Mouse (Mus musculus) hindbrain, embryonic 13.5 days (tissue): Measurements from ENCODE around the gene Hmbs. TPM values are rescaled to one million over a fixed set of nuclear protein-coding genes. Genes with fewer than 3 reads are reported as not detected.
"Not testable (repeated sequence)": the region's sequence is repeated elsewhere in the genome, so short reads cannot be mapped to it uniquely, and the experiment has no call there.

ENCODE experiments used
- ATAC-seq: fragments of 200-750 bp; cut with Nextera tagmentation; 2 replicates; pipeline ENCODE4 v1.8.0; 2017; ENCODE audit warnings: moderate TSS enrichment; ENCODE audit not compliant: low FRiP score
- H3K27ac ChIP-seq: fragments of 300-500 bp; sonication (generic); 2 replicates; pipeline ENCODE4 v1.5.1; 2015; ENCODE audit warnings: inconsistent platforms, mild to moderate bottlenecking, moderate library complexity
- H3K27me3 ChIP-seq: fragments of 300-500 bp; sonication (generic); 2 replicates; pipeline ENCODE4 v1.6.1; 2015; ENCODE audit warnings: mild to moderate bottlenecking, inconsistent platforms
- H3K36me3 ChIP-seq: fragments of 300-500 bp; sonication (generic); 2 replicates; pipeline ENCODE4 v1.6.1; 2015; ENCODE audit warnings: mild to moderate bottlenecking, inconsistent platforms
- H3K4me1 ChIP-seq: fragments of 300-500 bp; sonication (generic); replicated peaks from 2 replicates; pipeline ENCODE4 v1.6.1; 2015; ENCODE audit warnings: inconsistent platforms
- H3K4me2 ChIP-seq: fragments of 300-500 bp; sonication (generic); 2 replicates; pipeline ENCODE4 v1.6.1; 2015; ENCODE audit warnings: inconsistent platforms, mild to moderate bottlenecking, moderate library complexity
- H3K4me3 ChIP-seq: fragments of 300-500 bp; sonication (generic); 2 replicates; pipeline ENCODE4 v1.5.1; 2015; ENCODE audit warnings: mild to moderate bottlenecking, inconsistent platforms
- H3K9ac ChIP-seq: fragments of 300-500 bp; sonication (generic); 2 replicates; pipeline ENCODE4 v1.6.1; 2015; ENCODE audit warnings: mild to moderate bottlenecking, inconsistent platforms
- H3K9me3 ChIP-seq: fragments of 300-500 bp; sonication (generic); 2 replicates; pipeline ENCODE4 v1.6.1; 2016; ENCODE audit warnings: inconsistent platforms
- WGBS: fragments of 180-500 bp; shearing (Covaris S2); methylation state at CpG from one replicate; pipeline ENCODE4 v1.1.7; 2015; 5-methylcytosine and 5-hydroxymethylcytosine counted together
- microRNA-seq: library from miRNA; unstranded; fragments of <30 nt; microRNA quantifications from one replicate; pipeline ENCODE4, GENCODE M21; 2016
- polyA plus RNA-seq: library from polyadenylated mRNA; unstranded; fragments of >200 nt; fragmentation: Nextera tagmentation; extraction: Ambion mirVana; gene quantifications from 2 replicates; pipeline ENCODE4 v1.2.1, GENCODE M21; 2015

Gene Hmbs
- polyA plus RNA-seq, 1 experiment from 2014 or later = 66.8 TPM

- not testable (repeated sequence) for H3K9ac ChIP-seq, H3K4me2 ChIP-seq, H3K27ac ChIP-seq, H3K9me3 ChIP-seq, ATAC-seq, H3K27me3 ChIP-seq, H3K4me3 ChIP-seq
- WGBS = over 99% methylated on average over 3 of the region's 3 CpGs
- peaks cover 72% of the 10 kb centered on the region for H3K36me3 ChIP-seq
- peaks cover 20% of the 10 kb centered on the region for H3K4me1 ChIP-seq
Measured at GRCm38 (mm10) chr9:44300001-44300400, 44.0 kb downstream of the Hmbs start.

GRCm38 (mm10) chr9:44292490-44292889 lies 51.5 kb downstream of the Hmbs start:
- Histone ChIP-seq H3K9me3 (no peaks in the 10 kb centered on the region), H3K4me1 (peaks cover 13% of the 10 kb centered on the region), H3K4me3 (no peak overlapping the region), H3K36me3 (peaks cover 71% of the 10 kb centered on the region), H3K27me3 (0 out of 2 replicates have a peak, but pooled peaks cover 3% of the 10 kb centered on the region), H3K4me2 (no peak overlapping the region), H3K9ac (no peak overlapping the region), H3K27ac (no peak overlapping the region)
- WGBS = 72% methylated on average over 3 of the region's 3 CpGs
- ATAC-seq = no peak

GRCm38 (mm10) chr9:44288959-44289291 lies 55.1 kb downstream of the Hmbs start:
- Histone ChIP-seq H3K27me3 (0 out of 2 replicates have a peak, but pooled peaks cover 3% of the 10 kb centered on the region), H3K36me3 (peaks cover 45% of the 10 kb centered on the region), H3K4me2 (peak overlapping the region; percentile 95), H3K27ac (peak overlapping the region; percentile 89), H3K4me3 (peak overlapping the region; percentile 87), H3K9ac (peak overlapping the region; percentile 96), H3K4me1 (peaks cover 33% of the 10 kb centered on the region), H3K9me3 (no peaks in the 10 kb centered on the region)
- ATAC-seq = peak; percentile 12; the same call in 1 of the 2 replicates
- WGBS = 6% methylated on average over 11 of the region's 11 CpGs

GRCm38 (mm10) chr9:44288076-44288958 lies 55.7 kb downstream of the Hmbs start, which contains the start of gene Abcg4:
Gene Abcg4 (minus strand): TSS chr9:44288615.
- 2% methylated on average over 38 of the region's 38 CpGs for WGBS
- Histone ChIP-seq H3K27me3 (0 out of 2 replicates have a peak, but pooled peaks cover 3% of the 10 kb centered on the region), H3K4me3 (peak within 1 kb of the TSS; percentile 87), H3K36me3 (peaks cover 43% of the 10 kb centered on the region), H3K9me3 (no peaks in the 10 kb centered on the region), H3K27ac (peak within 1 kb of the TSS; percentile 89), H3K4me1 (peaks cover 33% of the 10 kb centered on the region), H3K9ac (peak within 1 kb of the TSS; percentile 96), H3K4me2 (peak within 1 kb of the TSS; percentile 95)
- ATAC-seq = peak; percentile 70

- H3K4me2 ChIP-seq = peak overlapping the region; percentile 95
- peaks cover 36% of the 10 kb centered on the region for H3K36me3 ChIP-seq
- 0 out of 2 replicates have a peak, but pooled peaks cover 3% of the 10 kb centered on the region for H3K27me3 ChIP-seq
- no peaks in the 10 kb centered on the region for H3K9me3 ChIP-seq
- peak overlapping the region; percentile 89 for H3K27ac ChIP-seq
- H3K9ac ChIP-seq = peak overlapping the region; percentile 96
- H3K4me1 ChIP-seq = peaks cover 33% of the 10 kb centered on the region
- ATAC-seq = peak; percentile 53
- peak overlapping the region; percentile 87 for H3K4me3 ChIP-seq
- under 1% methylated on average over 47 of the region's 47 CpGs for WGBS
Measured at GRCm38 (mm10) chr9:44287401-44288075, 56.5 kb downstream of the Hmbs start.

GRCm38 (mm10) chr9:44287003-44287400 lies 57.0 kb downstream of the Hmbs start:
- Histone ChIP-seq H3K4me3 (peak overlapping the region; percentile 87), H3K9ac (peak overlapping the region; percentile 96), H3K27ac (peak overlapping the region; percentile 89), H3K9me3 (no peaks in the 10 kb centered on the region), H3K4me1 (peaks cover 33% of the 10 kb centered on the region), H3K27me3 (0 out of 2 replicates have a peak, but pooled peaks cover 3% of the 10 kb centered on the region), H3K36me3 (peaks cover 30% of the 10 kb centered on the region), H3K4me2 (peak overlapping the region; percentile 95)
- ATAC-seq = peak; percentile 38; the same call in 1 of the 2 replicates
- WGBS = 8% methylated on average over 11 of the region's 11 CpGs

Small RNA genes within 50 kb of the gene (microRNA-seq; reads per million reads assigned to microRNA genes)
- not detected for gene Gm44335

Other genes starting within 250 kb of the Hmbs start
- 0.22 TPM in 1 of 2 replicates, not detected in the other for gene Mfrp, start 242.5 kb downstream of the Hmbs start, polyA plus RNA-seq
- 3.2 and 5.3 TPM in 2 replicates for gene C1qtnf5, start 237.0 kb downstream of the Hmbs start, polyA plus RNA-seq
- 0.12 and 0.49 TPM in 2 replicates for gene Gm49380, start 230.7 kb downstream of the Hmbs start, polyA plus RNA-seq
- gene Rnf26, start 230.7 kb downstream of the Hmbs start, polyA plus RNA-seq = 27.9 and 29.2 TPM in 2 replicates
- 13.1 and 14.0 TPM in 2 replicates for gene Mcam, start 209.8 kb downstream of the Hmbs start, polyA plus RNA-seq
- 21.5 and 24.4 TPM in 2 replicates for gene Cbl, start 110.2 kb downstream of the Hmbs start, polyA plus RNA-seq
- gene Ccdc153, start 103.6 kb downstream of the Hmbs start, polyA plus RNA-seq = not detected in 2 replicates
- gene Pdzd3, start 92.8 kb downstream of the Hmbs start, polyA plus RNA-seq = 0.17 and 0.48 TPM in 2 replicates
- 4.4 TPM in 2 replicates for gene Nlrx1, start 75.6 kb downstream of the Hmbs start, polyA plus RNA-seq
- gene Abcg4, start 55.6 kb downstream of the Hmbs start, polyA plus RNA-seq = 18.0 and 20.1 TPM in 2 replicates
- 31.4 and 36.6 TPM in 2 replicates for gene Hinfp, start 38.6 kb downstream of the Hmbs start, polyA plus RNA-seq
- 19.1 and 21.6 TPM in 2 replicates for gene C2cd2l, start 23.9 kb downstream of the Hmbs start, polyA plus RNA-seq
- 37.0 and 40.4 TPM in 2 replicates for gene Dpagt1, start 18.2 kb downstream of the Hmbs start, polyA plus RNA-seq
- gene H2afx, start 9.5 kb downstream of the Hmbs start, polyA plus RNA-seq = 145 and 151 TPM in 2 replicates
- gene Vps11, start 17.4 kb upstream of the Hmbs start, polyA plus RNA-seq = 36.2 and 38.0 TPM in 2 replicates
- 25.6 and 27.7 TPM in 2 replicates for gene Hyou1, start 35.3 kb upstream of the Hmbs start, polyA plus RNA-seq
- 64.7 and 65.9 TPM in 2 replicates for gene Slc37a4, start 52.6 kb upstream of the Hmbs start, polyA plus RNA-seq
- gene Rps25, start 62.9 kb upstream of the Hmbs start, polyA plus RNA-seq = 1,260 and 1,282 TPM in 2 replicates
- 342 and 355 TPM in 2 replicates for gene Trappc4, start 63.4 kb upstream of the Hmbs start, polyA plus RNA-seq
- gene Ccdc84, start 74.3 kb upstream of the Hmbs start, polyA plus RNA-seq = 28.2 and 32.9 TPM in 2 replicates
- not detected in 2 replicates for gene Foxr1, start 96.9 kb upstream of the Hmbs start, polyA plus RNA-seq
- gene Upk2, start 110.7 kb upstream of the Hmbs start, polyA plus RNA-seq = not detected in 2 replicates
- 8.6 TPM in 2 replicates for gene Bcl9l, start 138.6 kb upstream of the Hmbs start, polyA plus RNA-seq
- gene Cxcr5, start 217.6 kb upstream of the Hmbs start, polyA plus RNA-seq = 0.10 TPM in 1 of 2 replicates, not detected in the other